Mouse (Mus musculus) CH12.LX (cell line): ENCODE results near the gene Herc3.

ENCODE experiments used
- CTCF ChIP-seq, 2 experiments: IDR thresholded peaks in 1 of 2; conservative IDR thresholded peaks in 1 of 2; 2 replicates each; pipeline ENCODE4 v1.5.1; 2011 to 2012; ENCODE audit warnings: low read depth in 2 of 2, low read length in 2 of 2, improper control_type of control experiment in 1 of 2, inconsistent platforms in 1 of 2, mild to moderate bottlenecking in 1 of 2, moderate library complexity in 1 of 2
- E2F4 ChIP-seq: IDR thresholded peaks from 2 replicates; pipeline ENCODE4 v1.6.1; 2011; ENCODE audit warnings: low read depth, low read length, improper control_type of control experiment; ENCODE audit not compliant: insufficient replicate concordance
- EP300 ChIP-seq: IDR thresholded peaks from 2 replicates; pipeline ENCODE4 v1.6.1; 2011; ENCODE audit warnings: low read length, improper control_type of control experiment
- JUND ChIP-seq: conservative IDR thresholded peaks from 2 replicates; pipeline ENCODE4 v1.6.1; 2011; ENCODE audit warnings: low read depth, low read length, improper control_type of control experiment
- MAFK ChIP-seq: IDR thresholded peaks from 2 replicates; pipeline ENCODE4 v1.6.1; 2011; ENCODE audit warnings: low read length, improper control_type of control experiment; ENCODE audit not compliant: insufficient replicate concordance
- NELFE ChIP-seq: IDR thresholded peaks from 2 replicates; pipeline ENCODE4 v1.6.1; 2011; ENCODE audit warnings: low read depth, low read length, improper control_type of control experiment
- POLR2A ChIP-seq: IDR thresholded peaks from 2 replicates; pipeline ENCODE4 v1.6.1; 2011; ENCODE audit warnings: low read depth, mild to moderate bottlenecking, improper control_type of control experiment, low read length
- RAD21 ChIP-seq: IDR thresholded peaks from 2 replicates; pipeline ENCODE4 v1.6.1; 2011; ENCODE audit warnings: low read depth, mild to moderate bottlenecking, low read length, improper control_type of control experiment, moderate library complexity
- TBP ChIP-seq: conservative IDR thresholded peaks from 2 replicates; pipeline ENCODE4 v1.6.1; 2011; ENCODE audit warnings: low read depth, low read length, improper control_type of control experiment

- no peak for TF ChIP-seq TBP
- TF ChIP-seq POLR2A = no peak
- TF ChIP-seq CTCF (conservative IDR thresholded peaks at IDR 0.05 in 1 of 2, IDR thresholded peaks at IDR 0.05 in 1 of 2; ENCODE audit: low read depth in 2 of 2, low read length in 2 of 2) = no peak
- no peak for TF ChIP-seq MAFK
- TF ChIP-seq EP300 = no peak
- TF ChIP-seq JUND = no peak
- TF ChIP-seq RAD21 = no peak
- no peak for TF ChIP-seq NELFE
- TF ChIP-seq E2F4 = no peak
Observed at GRCm38 (mm10) chr6:58962691-58963090, 131.4 kb downstream of the Herc3 start.
